Mouse (Mus musculus): ENCODE measurements around the gene Sdc1. TPM values are rescaled to one million over a fixed set of nuclear protein-coding genes. Genes with fewer than 3 reads are reported as not detected.
A peak's percentile ranks its signal among the peaks of the same experiment; 100 is the strongest.

Sdc1 gene
- total and polyA plus RNA-seq, 3 experiments = 4.8 to 11.0 (median 5.7) TPM

GRCm38 (mm10) chr12:8764221-8764930, 6.7 kb upstream of the Sdc1 start:
- intact Hi-C loops (cut with DNase I) = no loop called here

GRCm38 (mm10) chr12:8771844-8772380, 789 bp downstream of the Sdc1 start:
- H3K4me1 ChIP-seq (ENCODE audit: control insufficient read depth, insufficient read depth, low read length) = peaks cover 2% of the 10 kb centered on the region; the same call in 1 of the 2 replicates
- H3K27ac ChIP-seq = peak overlapping the region; percentile 28; the same call in 1 of the 2 replicates
- no peaks in the 10 kb centered on the region for H3K79me2 ChIP-seq (replicated peaks; ENCODE audit: control insufficient read depth, insufficient read depth, low read length)
- WGBS = under 1% methylated on average over 37 of the region's 37 CpGs
- peak in 1 of 2 experiments; percentile 49 for DNase-seq
- TF ChIP-seq CTCF (IDR thresholded peaks at IDR 0.05) (no peak), EP300 (IDR thresholded peaks at IDR 0.05; ENCODE audit: insufficient read depth, low read depth, low read length) (no peak), POLR2A (IDR thresholded peaks at IDR 0.05; ENCODE audit: insufficient read depth, low read depth, low read length) (no peak)
- H3K9ac ChIP-seq (ENCODE audit: low read depth, low read length) = peak overlapping the region; percentile 76
- intact Hi-C loops (cut with DNase I) = loop anchor here (2.0 to 5.0 kb wide), 3 partner anchors 40 to 230 kb away; no protein-coding TSS in a partner anchor
- H3K4me3 ChIP-seq = peak overlapping the region; percentile 58
- no peaks in the 10 kb centered on the region for H3K36me3 ChIP-seq (ENCODE audit: control insufficient read depth, insufficient read depth, low read length)
- no peaks in the 10 kb centered on the region for H3K27me3 ChIP-seq (ENCODE audit: control insufficient read depth, insufficient read depth, low read length)

More at GRCm38 (mm10) chr12:8764221-8764930, 6.7 kb upstream of the Sdc1 start:
- DNase-seq = peak; percentile 3 to 18
- no peaks in the 10 kb centered on the region for H3K36me3 ChIP-seq (ENCODE audit: control insufficient read depth, insufficient read depth, low read length)
- no peak overlapping the region for H3K9ac ChIP-seq (ENCODE audit: low read depth, low read length)
- H3K4me3 ChIP-seq = no peak overlapping the region
- H3K27me3 ChIP-seq (ENCODE audit: control insufficient read depth, insufficient read depth, low read length) = no peaks in the 10 kb centered on the region
- H3K79me2 ChIP-seq (replicated peaks; ENCODE audit: control insufficient read depth, insufficient read depth, low read length) = no peaks in the 10 kb centered on the region
- no peak overlapping the region for H3K27ac ChIP-seq
- no peak for TF ChIP-seq EP300 (IDR thresholded peaks at IDR 0.05; ENCODE audit: insufficient read depth, low read depth, low read length)
- H3K4me1 ChIP-seq (ENCODE audit: control insufficient read depth, insufficient read depth, low read length) = no peaks in the 10 kb centered on the region
- WGBS = 65% methylated on average over 15 of the region's 15 CpGs

GRCm38 (mm10) chr12:8772451-8773143, 1.5 kb downstream of the Sdc1 start:
- intact Hi-C loops (cut with DNase I) = loop anchor here (5.0 kb wide), 2 partner anchors 40 to 230 kb away; no protein-coding TSS in a partner anchor
- no peaks in the 10 kb centered on the region for H3K36me3 ChIP-seq (ENCODE audit: control insufficient read depth, insufficient read depth, low read length)
- DNase-seq = peak; percentile 56 to 61

DNA sequence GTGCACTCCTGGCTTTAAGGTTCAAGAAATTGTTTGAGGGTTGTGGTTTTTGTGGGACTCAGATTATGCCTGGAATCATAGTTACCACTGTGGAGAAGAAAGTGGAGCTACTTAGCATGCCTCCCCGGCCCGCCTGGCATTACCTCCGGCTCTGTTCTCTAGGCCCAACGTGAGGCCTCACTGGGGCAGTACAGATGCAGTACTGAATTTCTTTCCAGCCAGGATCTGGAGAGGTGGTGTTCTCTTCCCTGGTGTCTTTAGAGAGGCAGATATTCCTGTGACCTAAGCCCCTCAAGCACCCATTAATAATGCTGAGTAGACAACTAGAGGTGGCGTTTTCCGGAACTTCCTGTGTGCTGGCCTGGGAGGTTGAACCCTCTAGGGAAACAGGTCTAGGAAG, 2.2 kb downstream of the Sdc1 start:
- intact Hi-C loops (cut with DNase I) = loop anchor here (5.0 kb wide), 2 partner anchors 39 to 229 kb away; no protein-coding TSS in a partner anchor
- Histone ChIP-seq H3K9ac (ENCODE audit: low read depth, low read length) (no peak overlapping the region), H3K4me3 (no peak overlapping the region), H3K27me3 (ENCODE audit: control insufficient read depth, insufficient read depth, low read length) (no peaks in the 10 kb centered on the region), H3K36me3 (ENCODE audit: control insufficient read depth, insufficient read depth, low read length) (no peaks in the 10 kb centered on the region), H3K27ac (no peak overlapping the region), H3K79me2 (replicated peaks; ENCODE audit: control insufficient read depth, insufficient read depth, low read length) (no peaks in the 10 kb centered on the region), H3K4me1 (ENCODE audit: control insufficient read depth, insufficient read depth, low read length) (peaks cover 2% of the 10 kb centered on the region; the same call in 1 of the 2 replicates)
- no peak for TF ChIP-seq CTCF (IDR thresholded peaks at IDR 0.05)
- no peak for TF ChIP-seq POLR2A (IDR thresholded peaks at IDR 0.05; ENCODE audit: insufficient read depth, low read depth, low read length)
- no peak for TF ChIP-seq EP300 (IDR thresholded peaks at IDR 0.05; ENCODE audit: insufficient read depth, low read depth, low read length)
- WGBS = 72% methylated on average over 6 of the region's 6 CpGs
- DNase-seq = no peak

More at GRCm38 (mm10) chr12:8772451-8773143, 1.5 kb downstream of the Sdc1 start:
- Histone ChIP-seq H3K79me2 (replicated peaks; ENCODE audit: control insufficient read depth, insufficient read depth, low read length) (no peaks in the 10 kb centered on the region), H3K4me1 (ENCODE audit: control insufficient read depth, insufficient read depth, low read length) (peaks cover 2% of the 10 kb centered on the region; the same call in 1 of the 2 replicates), H3K4me3 (peak overlapping the region; percentile 58), H3K27me3 (ENCODE audit: control insufficient read depth, insufficient read depth, low read length) (no peaks in the 10 kb centered on the region), H3K27ac (peak overlapping the region; percentile 28), H3K9ac (ENCODE audit: low read depth, low read length) (peak overlapping the region; percentile 76)
- TF ChIP-seq CTCF (IDR thresholded peaks at IDR 0.05) (no peak), EP300 (IDR thresholded peaks at IDR 0.05; ENCODE audit: insufficient read depth, low read depth, low read length) (no peak), POLR2A (IDR thresholded peaks at IDR 0.05; ENCODE audit: insufficient read depth, low read depth, low read length) (no peak)
- 1% methylated on average over 55 of the region's 55 CpGs for WGBS

- TF ChIP-seq CTCF (IDR thresholded peaks at IDR 0.05) (no peak), EP300 (IDR thresholded peaks at IDR 0.05; ENCODE audit: insufficient read depth, low read depth, low read length) (no peak), POLR2A (IDR thresholded peaks at IDR 0.05; ENCODE audit: insufficient read depth, low read depth, low read length) (no peak)
- H3K27ac ChIP-seq = no peak overlapping the region
- H3K27me3 ChIP-seq (ENCODE audit: control insufficient read depth, insufficient read depth, low read length) = no peaks in the 10 kb centered on the region
- H3K4me1 ChIP-seq (ENCODE audit: control insufficient read depth, insufficient read depth, low read length) = peaks cover 2% of the 10 kb centered on the region; the same call in 1 of the 2 replicates
- no peak overlapping the region for H3K4me3 ChIP-seq
- intact Hi-C loops (cut with DNase I) = loop anchor here (5.0 kb wide), 2 partner anchors 38 to 228 kb away; no protein-coding TSS in a partner anchor
- H3K79me2 ChIP-seq (replicated peaks; ENCODE audit: control insufficient read depth, insufficient read depth, low read length) = no peaks in the 10 kb centered on the region
- H3K36me3 ChIP-seq (ENCODE audit: control insufficient read depth, insufficient read depth, low read length) = no peaks in the 10 kb centered on the region
- no peak overlapping the region for H3K9ac ChIP-seq (ENCODE audit: low read depth, low read length)
- DNase-seq = no peak
These were observed 3.1 kb downstream of the Sdc1 start for GRCm38 (mm10) chr12:8774183-8774582.
